Mouse (Mus musculus) CH12.LX (cell line): ENCODE results near the gene Dcst1. TPM values are rescaled to one million over a fixed set of nuclear protein-coding genes. Genes with fewer than 3 reads are reported as not detected.

Experiments
- DNase-seq: peaks from one replicate; pipeline ENCODE4 v3.0.0-alpha.2; 2013; ENCODE audit errors: extremely low read depth
- H3K27ac ChIP-seq: 2 replicates; pipeline ENCODE4 v1.5.1; 2012; ENCODE audit warnings: low read depth, mild to moderate bottlenecking, control low read depth, moderate library complexity; ENCODE audit not compliant: insufficient read depth
- H3K27me3 ChIP-seq: replicated peaks from 2 replicates; pipeline ENCODE3; 2012; ENCODE audit warnings: inconsistent platforms
- H3K36me3 ChIP-seq, 2 experiments: replicated peaks in 1 of 2; 2 replicates each; pipeline versions ENCODE3 to v1.6.1; 2012; ENCODE audit warnings: inconsistent platforms in 1 of 2, low read length in 1 of 2, mild to moderate bottlenecking in 1 of 2, mixed read lengths in 1 of 2, moderate library complexity in 1 of 2; ENCODE audit not compliant: control insufficient read depth in 1 of 2, insufficient read depth in 1 of 2
- H3K4me1 ChIP-seq, 2 experiments: 2 replicates each; pipeline ENCODE4 v1.6.1; 2012; ENCODE audit warnings: inconsistent platforms in 1 of 2, moderate library complexity in 1 of 2; ENCODE audit not compliant: insufficient read depth in 2 of 2, control insufficient read depth in 1 of 2
- H3K4me2 ChIP-seq: 2 replicates; pipeline ENCODE4 v1.6.1; 2012; ENCODE audit warnings: low read depth, mild to moderate bottlenecking, control low read depth; ENCODE audit not compliant: poor library complexity, insufficient read depth, severe bottlenecking
- H3K4me3 ChIP-seq, 3 experiments: fragments of 150-350 bp in 1 of 3; sonication (generic) in 1 of 3; replicated peaks in 1 of 3; 2 replicates each; pipeline versions ENCODE3 to v1.5.1; 2011 to 2012; ENCODE audit warnings: low read depth in 2 of 3, low read length in 2 of 3, mild to moderate bottlenecking in 2 of 3, moderate library complexity in 2 of 3, control low read depth in 1 of 3, improper control_type of control experiment in 1 of 3, inconsistent platforms in 1 of 3, mixed read lengths in 1 of 3; ENCODE audit not compliant: poor library complexity in 1 of 3
- H3K79me2 ChIP-seq: replicated peaks from 2 replicates; pipeline ENCODE4 v1.6.1; 2012; ENCODE audit warnings: mild to moderate bottlenecking, moderate library complexity; ENCODE audit not compliant: control insufficient read depth, poor library complexity, insufficient read depth, severe bottlenecking; ENCODE audit errors: extremely low read depth
- H3K9ac ChIP-seq: 2 replicates; pipeline ENCODE4 v1.6.1; 2012; ENCODE audit warnings: low read depth, mild to moderate bottlenecking, control low read depth, moderate library complexity; ENCODE audit not compliant: insufficient read depth
- H3K9me3 ChIP-seq: replicated peaks from 2 replicates; pipeline ENCODE3; 2012; ENCODE audit warnings: low read length, inconsistent platforms, mixed read lengths
- CHD1 ChIP-seq: IDR thresholded peaks from 2 replicates; pipeline ENCODE4 v1.6.1; 2012; ENCODE audit warnings: low read depth, low read length, improper control_type of control experiment, inconsistent platforms
- CHD2 ChIP-seq: IDR thresholded peaks from 2 replicates; pipeline ENCODE4 v1.6.1; 2011; ENCODE audit warnings: low read length, improper control_type of control experiment
- CTCF ChIP-seq, 2 experiments: IDR thresholded peaks in 1 of 2; conservative IDR thresholded peaks in 1 of 2; 2 replicates each; pipeline ENCODE4 v1.5.1; 2011 to 2012; ENCODE audit warnings: low read depth in 2 of 2, low read length in 2 of 2, improper control_type of control experiment in 1 of 2, inconsistent platforms in 1 of 2, mild to moderate bottlenecking in 1 of 2, moderate library complexity in 1 of 2
- ELF1 ChIP-seq: IDR thresholded peaks from 2 replicates; pipeline ENCODE4 v1.6.1; 2014; ENCODE audit warnings: low read depth, mild to moderate bottlenecking, inconsistent platforms, low read length, improper control_type of control experiment
- EP300 ChIP-seq: IDR thresholded peaks from 2 replicates; pipeline ENCODE4 v1.6.1; 2011; ENCODE audit warnings: low read length, improper control_type of control experiment
- ETS1 ChIP-seq: conservative IDR thresholded peaks from 2 replicates; pipeline ENCODE4 v1.6.1; 2012; ENCODE audit warnings: low read depth, mild to moderate bottlenecking, inconsistent platforms, low read length, improper control_type of control experiment, moderate library complexity
- HCFC1 ChIP-seq: IDR thresholded peaks from 2 replicates; pipeline ENCODE4 v1.6.1; 2012; ENCODE audit warnings: low read depth, mild to moderate bottlenecking, inconsistent platforms, low read length, improper control_type of control experiment
- IRF4 ChIP-seq: IDR thresholded peaks from 2 replicates; pipeline ENCODE4 v1.6.1; 2014; ENCODE audit warnings: low read depth, mild to moderate bottlenecking, inconsistent platforms, low read length, improper control_type of control experiment
- JUND ChIP-seq: conservative IDR thresholded peaks from 2 replicates; pipeline ENCODE4 v1.6.1; 2011; ENCODE audit warnings: low read depth, low read length, improper control_type of control experiment
- MAFK ChIP-seq: IDR thresholded peaks from 2 replicates; pipeline ENCODE4 v1.6.1; 2011; ENCODE audit warnings: low read length, improper control_type of control experiment; ENCODE audit not compliant: insufficient replicate concordance
- MAX ChIP-seq: IDR thresholded peaks from 2 replicates; pipeline ENCODE4 v1.6.1; 2011; ENCODE audit warnings: low read length, improper control_type of control experiment
- MAZ ChIP-seq: IDR thresholded peaks from 2 replicates; pipeline ENCODE4 v1.6.1; 2012; ENCODE audit warnings: low read depth, mild to moderate bottlenecking, inconsistent platforms, low read length, improper control_type of control experiment, moderate library complexity
- MYC ChIP-seq: IDR thresholded peaks from 2 replicates; pipeline ENCODE4 v1.6.1; 2011; ENCODE audit warnings: low read depth, mild to moderate bottlenecking, improper control_type of control experiment, low read length
- NELFE ChIP-seq: IDR thresholded peaks from 2 replicates; pipeline ENCODE4 v1.6.1; 2011; ENCODE audit warnings: low read depth, low read length, improper control_type of control experiment
- POLR2A ChIP-seq: IDR thresholded peaks from 2 replicates; pipeline ENCODE4 v1.6.1; 2011; ENCODE audit warnings: low read depth, mild to moderate bottlenecking, improper control_type of control experiment, low read length
- RCOR1 ChIP-seq: conservative IDR thresholded peaks from 2 replicates; pipeline ENCODE4 v1.6.1; 2012; ENCODE audit warnings: low read depth, mild to moderate bottlenecking, inconsistent platforms, low read length, improper control_type of control experiment
- SIN3A ChIP-seq: IDR thresholded peaks from 2 replicates; pipeline ENCODE4 v1.6.1; 2012; ENCODE audit warnings: low read length, improper control_type of control experiment, inconsistent platforms
- TBP ChIP-seq: conservative IDR thresholded peaks from 2 replicates; pipeline ENCODE4 v1.6.1; 2011; ENCODE audit warnings: low read depth, low read length, improper control_type of control experiment
- TCF12 ChIP-seq: IDR thresholded peaks from 2 replicates; pipeline ENCODE4 v1.6.1; 2014; ENCODE audit warnings: low read depth, mild to moderate bottlenecking, inconsistent platforms, low read length, improper control_type of control experiment
- UBTF ChIP-seq: IDR thresholded peaks from 2 replicates; pipeline ENCODE4 v1.6.1; 2012; ENCODE audit warnings: low read depth, mild to moderate bottlenecking, inconsistent platforms, low read length, improper control_type of control experiment, moderate library complexity
- USF2 ChIP-seq: conservative IDR thresholded peaks from 2 replicates; pipeline ENCODE4 v1.6.1; 2011; ENCODE audit warnings: low read depth, low read length, improper control_type of control experiment
- ZC3H11A ChIP-seq: IDR thresholded peaks from 2 replicates; pipeline ENCODE4 v1.6.1; 2012; ENCODE audit warnings: low read depth, mild to moderate bottlenecking, inconsistent platforms, low read length, improper control_type of control experiment
- ZKSCAN1 ChIP-seq: IDR thresholded peaks from 2 replicates; pipeline ENCODE4 v1.6.1; 2012; ENCODE audit warnings: low read depth, inconsistent platforms, low read length, improper control_type of control experiment, borderline replicate concordance
- ZMIZ1 ChIP-seq: IDR thresholded peaks from 2 replicates; pipeline ENCODE4 v1.6.1; 2012; ENCODE audit warnings: low read depth, mild to moderate bottlenecking, inconsistent platforms, low read length, improper control_type of control experiment
- ZNF384 ChIP-seq: IDR thresholded peaks from 2 replicates; pipeline ENCODE4 v1.6.1; 2012; ENCODE audit warnings: low read depth, low read length, improper control_type of control experiment, inconsistent platforms
- dilution Hi-C: fragments of 300-500 bp; cut with MboI; formaldehyde crosslinking; loops from 2 replicates; pipeline ENCODE4 v1.14.3; 2020; ENCODE audit warnings: low sequenced_read_pairs; ENCODE audit not compliant: extremely low pct_unique_long_range_greater_than_20kb, extremely low pct_ligation_motif_present
- in situ Hi-C: fragments of 300-500 bp; cut with MboI; formaldehyde crosslinking; loops from 3 replicates; pipeline ENCODE4 v1.14.3; 2019; ENCODE audit warnings: low sequenced_read_pairs, low pct_ligation_motif_present, low pct_unique_long_range_greater_than_20kb, mixed read lengths
- polyA plus RNA-seq: library from polyadenylated mRNA; unstranded; fragments of >175 nt; gene quantifications from 2 replicates; pipeline ENCODE4 v1.2.1, GENCODE M21; 2012; ENCODE audit warnings: low read depth; ENCODE audit not compliant: insufficient read length
- total RNA-seq, 2 experiments: library from RNA; depleted of rRNA; stranded (reverse); fragments of 300-350 nt in 1 of 2; fragments of >200 nt in 1 of 2; gene quantifications; 2 replicates each; pipeline ENCODE4 v1.2.3; 2012 to 2014

Gene Dcst1
- total and polyA plus RNA-seq, 3 experiments: 0.04 to 0.10 TPM; not detected in 1

DNA sequence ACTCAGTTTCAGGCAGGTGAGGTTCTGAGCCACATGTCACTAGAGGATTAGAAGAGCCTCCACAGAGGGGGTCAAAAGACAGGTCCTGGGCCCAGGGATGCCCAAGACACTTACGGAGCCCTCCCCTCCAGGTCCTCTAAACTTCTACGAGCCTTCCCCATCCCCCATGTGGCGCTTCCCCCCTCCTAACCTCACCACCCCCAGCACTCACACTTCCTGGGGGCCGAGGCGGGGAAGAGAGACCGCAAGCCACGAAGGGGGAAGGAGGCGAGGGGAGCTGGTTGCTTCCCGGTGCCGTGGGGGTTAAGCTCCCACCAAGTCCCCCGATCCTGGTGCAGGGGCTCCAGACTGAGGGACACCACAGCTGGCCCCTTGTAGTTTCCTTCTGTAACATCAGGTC is 20.4 kb upstream of the Dcst1 start:
- Histone ChIP-seq H3K4me3 (peak overlapping the region; percentile 63 to 71 (median 64)), H3K9me3 (no peaks in the 10 kb centered on the region), H3K36me3 (peaks cover 25 to 44% of the 10 kb centered on the region in 2 experiments), H3K9ac (peak overlapping the region; percentile 73), H3K79me2 (peaks cover 57% of the 10 kb centered on the region), H3K27ac (peak overlapping the region; percentile 99), H3K27me3 (no peaks in the 10 kb centered on the region), H3K4me2 (peak overlapping the region; percentile 79), H3K4me1 (peaks cover 20 to 95% of the 10 kb centered on the region in 2 experiments)
- dilution Hi-C loops (no loop called here), in situ Hi-C loops (no loop called here)
- no peak for DNase-seq
- no peak for TF ChIP-seq USF2
- peak; percentile 35; the same call in 1 of the 2 replicates for TF ChIP-seq ELF1
- TF ChIP-seq JUND: no peak
- TF ChIP-seq ETS1: 0 out of 2 replicates have a peak, but pooled peaks have one; percentile 2
- TF ChIP-seq SIN3A: no peak
- TF ChIP-seq MAZ: peak; percentile 70; the same call in 1 of the 2 replicates
- 0 out of 2 replicates have a peak, but pooled peaks have one; percentile 22 for TF ChIP-seq MYC
- peak; percentile 82 for TF ChIP-seq CHD2
- TF ChIP-seq ZNF384: no peak
- peak; percentile 43 for TF ChIP-seq TCF12
- no peak for TF ChIP-seq RCOR1
- no peak for TF ChIP-seq HCFC1
- TF ChIP-seq ZC3H11A: no peak
- TF ChIP-seq POLR2A: 0 out of 2 replicates have a peak, but pooled peaks have one; percentile 15
- no peak for TF ChIP-seq CHD1
- TF ChIP-seq TBP: no peak
- peak; percentile 40; the same call in 1 of the 2 replicates for TF ChIP-seq IRF4
- no peak for TF ChIP-seq UBTF
- no peak for TF ChIP-seq CTCF (conservative IDR thresholded peaks at IDR 0.05 in 1 of 2, IDR thresholded peaks at IDR 0.05 in 1 of 2; ENCODE audit: low read depth in 2 of 2, low read length in 2 of 2)

- in situ Hi-C loops (no loop called here), dilution Hi-C loops (no loop called here)
- H3K9ac ChIP-seq: peak overlapping the region; percentile 73
- no peak for DNase-seq
- peak overlapping the region; percentile 99; the same call in 1 of the 2 replicates for H3K27ac ChIP-seq
- peak overlapping the region; percentile 79 for H3K4me2 ChIP-seq
- no peaks in the 10 kb centered on the region for H3K9me3 ChIP-seq
- TF ChIP-seq IRF4 (no peak), MAFK (no peak), ZMIZ1 (no peak), ELF1 (no peak), ZC3H11A (no peak), MAX (no peak), ZNF384 (no peak), EP300 (no peak), TCF12 (no peak), SIN3A (no peak; the same call in 1 of the 2 replicates), USF2 (no peak), NELFE (no peak), UBTF (no peak; the same call in 1 of the 2 replicates), RCOR1 (no peak), CHD1 (no peak), MAZ (no peak), ZKSCAN1 (no peak)
- no peaks in the 10 kb centered on the region for H3K27me3 ChIP-seq
- peaks cover 57% of the 10 kb centered on the region for H3K79me2 ChIP-seq
- H3K4me3 ChIP-seq: peak overlapping the region in 1 of 3 experiments; percentile 63
- H3K4me1 ChIP-seq: peaks cover 27 to 95% of the 10 kb centered on the region in 2 experiments
- H3K36me3 ChIP-seq: peaks cover 35 to 53% of the 10 kb centered on the region in 2 experiments
These were observed 19.5 kb upstream of the Dcst1 start for GRCm38 (mm10) chr3:89384331-89385076.
